Mouse (Mus musculus) midbrain, embryonic 14.5 days (tissue): Measurements from ENCODE around the gene Olfr745. TPM values are rescaled to one million over a fixed set of nuclear protein-coding genes. Genes with fewer than 3 reads are reported as not detected.

Experiments
- ATAC-seq: fragments of 200-750 bp; cut with Nextera tagmentation; 2 replicates; pipeline ENCODE4 v1.8.0; 2017; ENCODE audit warnings: moderate number of reproducible peaks, moderate library complexity; ENCODE audit not compliant: low FRiP score, low TSS enrichment
- DNase-seq: peaks from one replicate; pipeline ENCODE4 v3.0.0-alpha.2; 2015
- H3K27ac ChIP-seq: fragments of 300-500 bp; sonication (generic); replicated peaks from 2 replicates; pipeline ENCODE4 v1.5.1; 2014; ENCODE audit warnings: mild to moderate bottlenecking, low read depth, low read length, moderate library complexity
- H3K27me3 ChIP-seq: fragments of 300-500 bp; sonication (generic); 2 replicates; pipeline ENCODE4 v1.6.1; 2014; ENCODE audit warnings: low read length, control low read depth, mixed read lengths; ENCODE audit not compliant: control insufficient read depth, insufficient read depth
- H3K36me3 ChIP-seq: fragments of 300-500 bp; sonication (generic); 2 replicates; pipeline ENCODE4 v1.6.1; 2014; ENCODE audit warnings: low read length, control low read depth; ENCODE audit not compliant: control insufficient read depth, insufficient read depth
- H3K4me1 ChIP-seq: fragments of 300-500 bp; sonication (generic); 2 replicates; pipeline ENCODE4 v1.6.1; 2014; ENCODE audit warnings: mild to moderate bottlenecking, antibody characterized with exemption, low read length, control low read depth; ENCODE audit not compliant: control insufficient read depth, insufficient read depth
- H3K4me2 ChIP-seq: fragments of 300-500 bp; sonication (generic); 2 replicates; pipeline ENCODE4 v1.6.1; 2014; ENCODE audit warnings: mild to moderate bottlenecking, low read length, moderate library complexity
- H3K4me3 ChIP-seq: fragments of 300-500 bp; sonication (generic); replicated peaks from 2 replicates; pipeline ENCODE4 v1.5.1; 2014; ENCODE audit warnings: low read depth, low read length
- H3K9ac ChIP-seq: fragments of 300-500 bp; sonication (generic); replicated peaks from 2 replicates; pipeline ENCODE4 v1.6.1; 2014; ENCODE audit warnings: mild to moderate bottlenecking, low read length, moderate library complexity
- H3K9me3 ChIP-seq: fragments of 300-500 bp; sonication (generic); 2 replicates; pipeline ENCODE4 v1.6.1; 2016; ENCODE audit warnings: low read length, control low read depth, mixed read lengths; ENCODE audit not compliant: control insufficient read depth
- WGBS: fragments of 180-500 bp; shearing (Covaris S2); extraction: QIAGEN DNeasy Blood & Tissue Kit; methylation state at CpG from one replicate; pipeline ENCODE4 v1.1.7; 2014; 5-methylcytosine and 5-hydroxymethylcytosine counted together
- polyA plus RNA-seq: library from polyadenylated mRNA; unstranded; fragments of >200 nt; fragmentation: Nextera tagmentation; extraction: Ambion mirVana; gene quantifications from 2 replicates; pipeline ENCODE4 v1.2.1, GENCODE M21; 2014

The Olfr745 gene
- not detected in 2 replicates for polyA plus RNA-seq

DNA sequence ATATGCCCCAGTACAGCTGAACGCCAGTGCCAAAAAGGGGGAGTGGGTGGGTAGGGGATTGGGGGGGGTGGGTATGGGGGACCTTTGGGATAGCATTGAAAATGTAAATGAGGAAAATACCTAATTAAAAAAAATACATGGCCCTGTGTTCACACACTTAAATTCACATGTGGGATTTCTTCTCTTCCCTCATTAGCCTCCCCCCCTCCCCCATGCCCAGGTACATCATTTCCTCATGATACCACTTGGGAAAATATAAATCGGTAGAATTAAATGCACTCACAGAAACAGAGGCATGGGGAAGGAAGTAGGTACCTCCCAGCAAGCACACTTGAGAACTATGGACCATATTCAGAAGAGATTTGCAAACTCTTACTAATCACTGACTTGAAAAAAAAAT, at the start of gene Olfr745:
TSS of gene Olfr745 (plus strand) at position 301 of the 400 bp plus-strand sequence.
- Histone ChIP-seq H3K36me3 (no peaks in the 10 kb centered on the region), H3K9ac (no peak within 1 kb of the TSS), H3K4me3 (no peak within 1 kb of the TSS), H3K4me1 (no peaks in the 10 kb centered on the region), H3K4me2 (no peak within 1 kb of the TSS), H3K27me3 (no peaks in the 10 kb centered on the region), H3K9me3 (peaks cover 3% of the 10 kb centered on the region; the same call in 1 of the 2 replicates), H3K27ac (no peak within 1 kb of the TSS)
- 85% methylated on average over 2 of the region's 2 CpGs for WGBS
- ATAC-seq (no peak), DNase-seq (no peak)

DNA sequence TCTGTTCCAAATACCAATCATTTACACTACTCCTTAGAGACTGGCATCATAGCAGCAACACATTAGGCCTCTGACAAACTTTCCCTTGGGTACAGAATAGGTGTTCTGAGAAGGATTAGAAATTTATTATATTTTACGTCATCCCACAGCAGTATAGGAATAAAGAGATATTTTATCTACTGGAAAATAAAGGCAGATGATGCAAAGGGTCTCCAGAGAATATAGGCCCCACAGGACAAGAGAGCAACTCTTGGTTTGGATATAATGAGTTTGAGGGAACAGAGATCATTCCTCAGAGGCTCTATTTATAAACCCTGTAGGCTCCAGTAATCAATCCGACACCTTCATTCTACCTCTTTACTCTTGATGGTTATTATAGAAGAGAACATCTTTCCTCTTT, 24.6 kb upstream of the Olfr745 start, which contains the start of gene Olfr744:
TSS of gene Olfr744 (plus strand) at position 301 of the 400 bp plus-strand sequence.
- DNase-seq (no peak), ATAC-seq (no peak)
- WGBS = 91% methylated on average over 2 of the region's 2 CpGs
- Histone ChIP-seq H3K36me3 (no peaks in the 10 kb centered on the region), H3K4me1 (no peaks in the 10 kb centered on the region), H3K4me3 (no peak within 1 kb of the TSS), H3K9ac (no peak within 1 kb of the TSS), H3K9me3 (0 out of 2 replicates have a peak, but pooled peaks cover 3% of the 10 kb centered on the region), H3K27me3 (no peaks in the 10 kb centered on the region), H3K27ac (no peak within 1 kb of the TSS), H3K4me2 (no peak within 1 kb of the TSS)

DNA sequence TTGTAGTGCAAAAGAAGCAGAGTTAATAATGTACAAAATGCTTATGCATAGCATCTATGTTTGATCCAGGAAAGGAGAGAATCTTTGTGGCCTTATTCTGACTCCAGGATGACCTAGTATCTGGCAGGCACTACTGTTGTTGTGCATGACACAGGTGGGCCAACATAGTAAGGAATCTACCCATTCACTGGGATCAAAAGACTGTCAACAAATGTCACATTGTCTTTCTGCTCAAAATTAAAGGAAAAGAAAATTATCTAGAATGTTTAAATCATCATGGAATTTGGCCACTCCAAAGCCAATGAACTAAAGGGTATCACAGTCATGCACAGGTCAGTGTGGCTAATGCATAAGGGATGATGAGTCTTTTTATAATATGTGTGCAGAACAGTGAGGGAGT, 7.6 kb downstream of the Olfr745 start, which contains the start of gene Olfr746:
TSS of gene Olfr746 (plus strand) at position 301 of the 400 bp plus-strand sequence.
- Histone ChIP-seq H3K9me3 (no peaks in the 10 kb centered on the region; the same call in 1 of the 2 replicates), H3K27me3 (no peaks in the 10 kb centered on the region), H3K4me3 (no peak within 1 kb of the TSS), H3K4me2 (no peak within 1 kb of the TSS), H3K36me3 (no peaks in the 10 kb centered on the region), H3K27ac (no peak within 1 kb of the TSS), H3K4me1 (no peaks in the 10 kb centered on the region), H3K9ac (no peak within 1 kb of the TSS)
- ATAC-seq = no peak
- DNase-seq = no peak

DNA sequence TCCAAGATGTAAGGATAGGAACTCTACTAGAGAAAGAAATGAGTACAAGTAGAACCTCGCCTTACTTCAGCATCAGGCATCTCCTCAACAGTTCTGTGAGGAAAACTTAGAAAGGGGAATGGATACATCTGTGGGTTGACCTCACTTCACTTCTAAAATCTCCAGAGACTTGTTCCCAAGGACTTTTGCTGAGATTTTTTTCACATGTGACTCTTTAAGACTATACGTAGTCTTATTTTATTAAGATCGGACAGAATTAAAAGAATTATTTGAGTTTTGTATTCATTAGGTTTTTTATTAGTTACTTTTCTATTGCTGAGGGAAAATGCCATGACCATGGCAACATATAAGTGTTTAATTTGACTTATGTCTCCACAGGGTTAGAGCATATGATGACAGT, 53.9 kb downstream of the Olfr745 start, which contains the start of gene Olfr747:
TSS of gene Olfr747 (minus strand) at position 101 of the 400 bp plus-strand sequence.
- Histone ChIP-seq H3K9me3 (no peaks in the 10 kb centered on the region), H3K27ac (no peak within 1 kb of the TSS), H3K36me3 (no peaks in the 10 kb centered on the region), H3K4me2 (no peak within 1 kb of the TSS), H3K4me1 (no peaks in the 10 kb centered on the region), H3K27me3 (no peaks in the 10 kb centered on the region), H3K4me3 (no peak within 1 kb of the TSS), H3K9ac (no peak within 1 kb of the TSS)
- DNase-seq = no peak
- no peak for ATAC-seq
- 92% methylated on average over 3 of the region's 3 CpGs for WGBS

Other genes starting within 250 kb of the Olfr745 start
- gene Olfr738, start 231.8 kb upstream of the Olfr745 start, polyA plus RNA-seq = not detected in 2 replicates
- not detected in 2 replicates for gene Olfr739, start 220.8 kb upstream of the Olfr745 start, polyA plus RNA-seq
- not detected in 2 replicates for gene Olfr740, start 193.8 kb upstream of the Olfr745 start, polyA plus RNA-seq
- gene Olfr741, start 166.7 kb upstream of the Olfr745 start, polyA plus RNA-seq = not detected in 2 replicates
- gene Olfr742, start 135.8 kb upstream of the Olfr745 start, polyA plus RNA-seq = not detected in 2 replicates
- not detected in 2 replicates for gene Olfr743, start 117.5 kb upstream of the Olfr745 start, polyA plus RNA-seq
- not detected in 2 replicates for gene Olfr744, start 24.5 kb upstream of the Olfr745 start, polyA plus RNA-seq
- gene Olfr746, start 7.7 kb downstream of the Olfr745 start, polyA plus RNA-seq = not detected in 2 replicates
- gene Olfr747, start 53.8 kb downstream of the Olfr745 start, polyA plus RNA-seq = not detected in 2 replicates
- gene Olfr748, start 68.0 kb downstream of the Olfr745 start, polyA plus RNA-seq = not detected in 2 replicates
- gene Olfr749, start 105.7 kb downstream of the Olfr745 start, polyA plus RNA-seq = not detected in 2 replicates
- gene Ttc5, start 146.1 kb downstream of the Olfr745 start, polyA plus RNA-seq = 133 and 138 TPM in 2 replicates
- gene Ccnb1ip1, start 168.3 kb downstream of the Olfr745 start, polyA plus RNA-seq = 0.15 TPM in 1 of 2 replicates, not detected in the other
- 47.9 and 51.2 TPM in 2 replicates for gene Parp2, start 168.5 kb downstream of the Olfr745 start, polyA plus RNA-seq
- gene Tep1, start 231.2 kb downstream of the Olfr745 start, polyA plus RNA-seq = 2.0 and 3.4 TPM in 2 replicates